17 mouse cellular contexts compared by ENCODE assay signal in genomic region chr7:94668296-94668695, GRCm38 (mm10).
"Had no signal": no experiment of that assay in that cellular context is flagged by ENCODE, and none has a peak within 500 bp of the region (broad histone marks: within the 10 kb centered on the region; RNA-seq: fewer than 3 reads in every experiment).

No protein-coding gene starts in this region.

- H3K9ac ChIP-seq: lung, embryonic 14.5 days; midbrain, embryonic 12.5 days; neural tube, embryonic 13.5 days; neural tube, embryonic 15.5 days; stomach, embryonic 15.5 days had no signal

- H3K27ac ChIP-seq: midbrain, embryonic 10.5 days; midbrain, embryonic 12.5 days; neural tube, embryonic 13.5 days; neural tube, embryonic 15.5 days; stomach, embryonic 15.5 days; stomach, postnatal 0 days had no signal

- H3K4me2 ChIP-seq: lung, embryonic 14.5 days; midbrain, embryonic 12.5 days; neural tube, embryonic 13.5 days; neural tube, embryonic 15.5 days; stomach, embryonic 15.5 days had no signal

- H3K4me1 ChIP-seq: midbrain, embryonic 10.5 days; midbrain, embryonic 12.5 days; neural tube, embryonic 13.5 days; neural tube, embryonic 15.5 days; stomach, embryonic 15.5 days had no signal

- H3K27me3 ChIP-seq: midbrain, embryonic 12.5 days; neural tube, embryonic 13.5 days; neural tube, embryonic 15.5 days; stomach, embryonic 15.5 days had no signal

- H3K4me3 ChIP-seq: midbrain, embryonic 10.5 days; midbrain, embryonic 12.5 days; myocyte; neural tube, embryonic 13.5 days; neural tube, embryonic 15.5 days; stomach, embryonic 15.5 days had no signal

- ATAC-seq: midbrain, embryonic 16.5 days had no signal

- H3K36me3 ChIP-seq: midbrain, embryonic 10.5 days; midbrain, embryonic 12.5 days; neural tube, embryonic 13.5 days; neural tube, embryonic 15.5 days; stomach, embryonic 15.5 days had no signal

- H3K9me3 ChIP-seq: midbrain, embryonic 10.5 days; midbrain, embryonic 12.5 days; neural tube, embryonic 13.5 days; neural tube, embryonic 15.5 days; stomach, embryonic 15.5 days had no signal

- DNase-seq: lung, embryonic 14.5 days; lung, postnatal 10 days; lung, postnatal 4 days; midbrain, embryonic 14.5 days; retina, postnatal 1 day; right cerebral cortex, adult 18-20 months; thymus, adult 2 months; thymus, postnatal 25 days; thymus, postnatal 4 days had no signal
